Mouse (Mus musculus): Measurements from ENCODE around the gene Mllt11.

The Mllt11 gene

GRCm38 (mm10) chr3:95231298-95232221 lies at the start of gene Mllt11:
Mllt11 (minus strand) TSS chr3:95232171.
- DNase-seq (ENCODE audit: low spot score in 2 of 2): no peak

GRCm38 (mm10) chr3:95281216-95282126 lies 49.5 kb upstream of the Mllt11 start, which contains the start of the genes Mindy1 and Prune1:
Mindy1 (plus strand) TSS chr3:95281345.
Prune1 (minus strand) TSS chr3:95282076.
- DNase-seq (ENCODE audit: low spot score in 2 of 2): peak; percentile 95 to 97

GRCm38 (mm10) chr3:95280747-95281146 lies 48.8 kb upstream of the Mllt11 start:
- no peak for DNase-seq (ENCODE audit: low spot score in 2 of 2)

GRCm38 (mm10) chr3:95277149-95277551 lies 45.2 kb upstream of the Mllt11 start:
- DNase-seq (ENCODE audit: low spot score in 2 of 2): no peak

GRCm38 (mm10) chr3:95276428-95276934 lies 44.5 kb upstream of the Mllt11 start:
- DNase-seq (ENCODE audit: low spot score in 2 of 2): no peak

- no peak for DNase-seq (ENCODE audit: low spot score in 2 of 2)
These were observed 43.2 kb upstream of the Mllt11 start for GRCm38 (mm10) chr3:95275161-95275560.

GRCm38 (mm10) chr3:95274453-95274852 lies 42.5 kb upstream of the Mllt11 start:
- no peak for DNase-seq (ENCODE audit: low spot score in 2 of 2)

GRCm38 (mm10) chr3:95273471-95273870 lies 41.5 kb upstream of the Mllt11 start:
- no peak for DNase-seq (ENCODE audit: low spot score in 2 of 2)

- DNase-seq (ENCODE audit: low spot score in 2 of 2): no peak
These were observed 38.9 kb upstream of the Mllt11 start for GRCm38 (mm10) chr3:95270766-95271364.

- DNase-seq (ENCODE audit: low spot score in 2 of 2): no peak
These were observed 37.8 kb upstream of the Mllt11 start for GRCm38 (mm10) chr3:95269789-95270188.

- no peak for DNase-seq (ENCODE audit: low spot score in 2 of 2)
These were observed 35.9 kb upstream of the Mllt11 start for GRCm38 (mm10) chr3:95267855-95268254.

- no peak for DNase-seq (ENCODE audit: low spot score in 2 of 2)
These were observed 34.1 kb upstream of the Mllt11 start for GRCm38 (mm10) chr3:95266052-95266451.

GRCm38 (mm10) chr3:95264724-95265123 lies 32.8 kb upstream of the Mllt11 start:
- no peak for DNase-seq (ENCODE audit: low spot score in 2 of 2)

GRCm38 (mm10) chr3:95263089-95263739 lies 31.2 kb upstream of the Mllt11 start:
- DNase-seq (ENCODE audit: low spot score in 2 of 2): peak; percentile 37 to 58

- no peak for DNase-seq (ENCODE audit: low spot score in 2 of 2)
These were observed 30.0 kb upstream of the Mllt11 start for GRCm38 (mm10) chr3:95261975-95262374.

GRCm38 (mm10) chr3:95256931-95257330 lies 25.0 kb upstream of the Mllt11 start:
- no peak for DNase-seq (ENCODE audit: low spot score in 2 of 2)

- peak in 1 of 2 experiments; percentile 39 for DNase-seq (ENCODE audit: low spot score in 2 of 2)
These were observed 18.9 kb upstream of the Mllt11 start, which contains the start of gene Bnipl for GRCm38 (mm10) chr3:95250783-95251424. Bnipl (minus strand) TSS chr3:95251193.

GRCm38 (mm10) chr3:95250361-95250760 lies 18.4 kb upstream of the Mllt11 start:
- no peak for DNase-seq (ENCODE audit: low spot score in 2 of 2)

GRCm38 (mm10) chr3:95247660-95248336 lies 15.8 kb upstream of the Mllt11 start:
- no peak for DNase-seq (ENCODE audit: low spot score in 2 of 2)

Data from urinary bladder, adult 18-20 months (tissue).